Mouse (Mus musculus): Measurements from ENCODE around the gene Zfp292.
A peak's percentile ranks its signal among the peaks of the same experiment; 100 is the strongest.

Zfp292 gene

GRCm38 (mm10) chr4:34797294-34797983 lies 85.3 kb downstream of the Zfp292 start:
- no peak for DNase-seq (ENCODE audit: low read depth, low spot score)

- no peak for DNase-seq (ENCODE audit: low read depth, low spot score)
Observed at GRCm38 (mm10) chr4:34796294-34796693, 86.5 kb downstream of the Zfp292 start.

GRCm38 (mm10) chr4:34786476-34786875 lies 96.3 kb downstream of the Zfp292 start:
- DNase-seq (ENCODE audit: low read depth, low spot score), result no peak

DNA sequence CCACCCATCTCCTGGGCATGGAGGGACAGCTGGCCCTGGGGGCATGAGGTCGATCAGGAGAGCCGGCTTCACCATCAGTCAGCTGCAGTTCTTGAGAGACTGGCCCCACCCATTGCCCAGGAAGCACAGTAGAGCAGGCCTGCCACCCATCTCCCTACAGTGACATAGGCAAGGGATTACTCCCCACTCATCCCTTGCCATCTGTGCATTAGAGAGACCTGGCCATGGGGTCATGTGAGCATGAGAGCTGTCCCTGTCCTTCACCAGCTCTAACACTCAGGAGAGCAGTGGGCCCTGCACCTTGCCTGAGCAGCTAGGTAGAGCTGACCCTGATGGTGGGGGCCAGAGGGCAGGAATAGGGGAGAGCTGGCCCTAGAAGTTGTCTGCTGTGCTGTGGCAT lies 97.1 kb downstream of the Zfp292 start:
- no peak for DNase-seq (ENCODE audit: low read depth, low spot score)

GRCm38 (mm10) chr4:34784865-34785264 lies 97.9 kb downstream of the Zfp292 start:
- DNase-seq (ENCODE audit: low read depth, low spot score), result peak; percentile 68

- peak; percentile 44 for DNase-seq (ENCODE audit: low read depth, low spot score)
Observed at GRCm38 (mm10) chr4:34782730-34783129, 100.0 kb downstream of the Zfp292 start.

- peak; percentile 93 for DNase-seq (ENCODE audit: low read depth, low spot score)
Observed at GRCm38 (mm10) chr4:34777677-34778527, 104.9 kb downstream of the Zfp292 start, which contains the start of gene Smim8. Smim8 (minus strand) TSS chr4:34778423.

DNA sequence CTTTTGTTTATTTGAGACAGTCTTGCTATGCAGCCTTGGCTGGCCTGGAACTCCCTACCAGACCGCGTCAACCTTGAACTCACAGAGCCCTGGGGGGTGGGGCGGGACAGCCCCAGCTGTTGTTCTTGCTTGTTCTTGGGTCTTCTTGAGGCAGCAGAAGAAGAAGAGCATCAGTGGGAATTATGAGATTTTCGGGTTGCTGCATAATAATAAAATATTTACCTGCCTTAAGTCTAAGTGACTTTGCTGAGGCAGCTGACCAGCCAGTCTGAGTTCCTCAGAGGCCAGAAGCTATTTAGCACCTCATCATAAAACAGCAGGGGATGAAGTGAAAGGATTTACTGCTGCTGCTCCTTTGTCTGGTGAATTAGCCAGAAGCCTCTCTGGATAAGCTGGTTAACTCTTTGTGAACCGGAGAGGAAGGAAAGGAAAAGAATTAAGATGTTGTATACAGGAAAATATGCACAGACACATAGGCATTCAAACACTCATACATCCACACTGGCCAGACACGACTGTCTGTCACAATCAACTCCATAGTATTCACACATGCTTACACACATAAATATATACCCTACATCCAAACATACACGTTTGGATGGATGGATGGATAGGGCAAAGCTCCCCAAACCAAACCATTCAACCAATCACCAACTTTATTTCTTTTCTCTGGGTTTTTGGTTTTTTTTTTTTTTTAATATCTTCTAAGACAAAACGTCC lies 110.9 kb downstream of the Zfp292 start:
- DNase-seq (ENCODE audit: low read depth, low spot score), result no peak

- no peak for DNase-seq (ENCODE audit: low read depth, low spot score)
Observed at GRCm38 (mm10) chr4:34756163-34756562, 126.6 kb downstream of the Zfp292 start, which contains the start of gene Gm136. Gm136 (minus strand) TSS chr4:34756263.

Measured in A20 (cell line).